Mouse (Mus musculus): ENCODE measurements around the gene Mrpl53.
A peak's percentile ranks its signal among the peaks of the same experiment; 100 is the strongest.

Gene Mrpl53

GRCm38 (mm10) chr6:83142886-83143285, 34.0 kb downstream of the Mrpl53 start:
- no peak for DNase-seq (ENCODE audit: extremely low read depth, insufficient read length, low spot score)

GRCm38 (mm10) chr6:83145209-83145608, 36.4 kb downstream of the Mrpl53 start:
- DNase-seq (ENCODE audit: extremely low read depth, insufficient read length, low spot score): peak; percentile 50

- DNase-seq (ENCODE audit: extremely low read depth, insufficient read length, low spot score): no peak
Observed at GRCm38 (mm10) chr6:83145805-83146204, 37.0 kb downstream of the Mrpl53 start.

- DNase-seq (ENCODE audit: extremely low read depth, insufficient read length, low spot score): no peak
Observed at GRCm38 (mm10) chr6:83147280-83147679, 38.4 kb downstream of the Mrpl53 start.

DNA sequence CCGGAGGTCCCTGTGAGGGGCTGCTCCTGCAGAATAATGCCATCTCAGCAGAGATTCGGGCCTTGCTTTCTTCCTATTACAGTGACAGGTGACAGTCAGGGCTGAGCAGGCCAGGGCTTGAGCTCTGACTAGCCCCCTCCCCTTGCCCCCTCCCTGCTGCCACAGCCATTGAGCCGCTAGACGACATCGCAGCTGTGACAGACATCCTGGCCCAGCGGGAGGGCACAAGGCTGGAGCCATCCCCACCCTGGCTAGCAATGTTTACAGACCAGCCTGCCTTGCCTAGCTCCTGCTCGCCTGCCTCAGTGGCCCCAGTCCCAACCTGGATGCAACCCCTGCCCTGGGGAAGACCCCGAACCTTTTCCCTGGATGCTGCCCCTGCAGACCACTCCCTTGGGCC, 42.9 kb downstream of the Mrpl53 start:
- no peak for DNase-seq (ENCODE audit: extremely low read depth, insufficient read length, low spot score)

DNA sequence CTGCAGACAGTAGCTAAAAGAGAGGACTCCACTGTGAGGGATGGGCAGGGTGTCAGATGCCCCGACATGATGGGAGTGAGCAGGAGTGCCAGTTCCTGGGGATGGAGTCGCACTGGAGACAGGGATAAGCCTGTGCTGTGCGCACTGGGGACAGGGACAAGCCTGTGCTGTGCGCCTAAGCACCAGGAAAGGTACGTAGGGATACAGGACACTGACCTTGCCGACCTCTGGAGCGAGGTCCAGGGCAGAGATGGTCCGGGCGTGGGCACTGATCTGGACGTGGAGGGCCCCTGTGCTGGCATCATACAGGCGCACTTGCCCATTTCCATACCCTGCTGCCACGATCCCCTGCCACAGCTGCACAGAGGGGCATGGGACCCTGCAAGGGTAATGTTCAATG, 44.2 kb downstream of the Mrpl53 start:
- DNase-seq (ENCODE audit: extremely low read depth, insufficient read length, low spot score): no peak

- DNase-seq (ENCODE audit: extremely low read depth, insufficient read length, low spot score): no peak
Observed at GRCm38 (mm10) chr6:83153485-83153884, 44.6 kb downstream of the Mrpl53 start.

- DNase-seq (ENCODE audit: extremely low read depth, insufficient read length, low spot score): peak; percentile 46
Observed at GRCm38 (mm10) chr6:83155552-83156238, 46.9 kb downstream of the Mrpl53 start.

GRCm38 (mm10) chr6:83156259-83156684, 47.4 kb downstream of the Mrpl53 start, which contains the start of the genes Wdr54 and 1700003E16Rik:
TSS of gene Wdr54 (minus strand) at chr6:83156397.
TSS of gene 1700003E16Rik (plus strand) at chr6:83156404.
- DNase-seq (ENCODE audit: extremely low read depth, insufficient read length, low spot score): peak; percentile 84

DNA sequence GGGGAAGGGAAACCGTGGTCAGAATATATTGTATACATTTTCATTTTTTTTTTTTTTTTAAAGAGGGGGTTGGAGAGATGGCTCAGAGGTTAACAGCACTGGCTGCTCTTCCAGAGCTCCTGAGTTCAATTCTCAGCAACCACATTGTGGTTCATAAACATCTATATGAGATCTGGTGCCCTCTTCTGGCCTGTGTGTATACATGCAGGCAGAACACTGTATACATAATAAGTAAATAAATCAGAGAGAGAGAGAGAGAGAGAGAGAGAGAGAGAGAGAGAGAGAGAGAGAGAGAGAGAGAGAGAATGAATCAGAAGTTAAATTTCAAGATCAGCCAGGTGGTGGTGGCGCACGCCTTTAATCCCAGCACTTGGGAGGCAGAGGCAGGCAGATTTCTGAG, 50.6 kb downstream of the Mrpl53 start:
- peak; percentile 56 for DNase-seq (ENCODE audit: extremely low read depth, insufficient read length, low spot score)

All from 3134 (cell line).